Mouse (Mus musculus): Measurements from ENCODE around the gene AI597479. TPM values are rescaled to one million over a fixed set of nuclear protein-coding genes. Genes with fewer than 3 reads are reported as not detected.

The AI597479 gene
- polyA plus RNA-seq, 1 experiment = 10.5 TPM

- Histone ChIP-seq H3K4me1 (ENCODE audit: control insufficient read depth, insufficient read depth, insufficient read length, low read length) (no peaks in the 10 kb centered on the region), H3K27ac (replicated peaks; ENCODE audit: low read depth, low read length) (no peak overlapping the region), H3K4me3 (ENCODE audit: insufficient read depth, low read depth, low read length) (no peak overlapping the region)
Measured at GRCm38 (mm10) chr1:43139587-43140266, 41.2 kb downstream of the AI597479 start.

- Histone ChIP-seq H3K27ac (replicated peaks; ENCODE audit: low read depth, low read length) (no peak overlapping the region), H3K4me1 (ENCODE audit: control insufficient read depth, insufficient read depth, insufficient read length, low read length) (no peaks in the 10 kb centered on the region), H3K4me3 (ENCODE audit: insufficient read depth, low read depth, low read length) (no peak overlapping the region)
Measured at GRCm38 (mm10) chr1:43141555-43141961, 43.0 kb downstream of the AI597479 start.

GRCm38 (mm10) chr1:43142849-43143248 lies 44.3 kb downstream of the AI597479 start:
- H3K4me3 ChIP-seq (ENCODE audit: insufficient read depth, low read depth, low read length) = no peak overlapping the region
- no peak overlapping the region for H3K27ac ChIP-seq (replicated peaks; ENCODE audit: low read depth, low read length)
- no peaks in the 10 kb centered on the region for H3K4me1 ChIP-seq (ENCODE audit: control insufficient read depth, insufficient read depth, insufficient read length, low read length)

GRCm38 (mm10) chr1:43143284-43143683 lies 44.8 kb downstream of the AI597479 start:
- Histone ChIP-seq H3K4me1 (ENCODE audit: control insufficient read depth, insufficient read depth, insufficient read length, low read length) (no peaks in the 10 kb centered on the region), H3K27ac (replicated peaks; ENCODE audit: low read depth, low read length) (no peak overlapping the region), H3K4me3 (ENCODE audit: insufficient read depth, low read depth, low read length) (no peak overlapping the region)

- no peak overlapping the region for H3K27ac ChIP-seq (replicated peaks; ENCODE audit: low read depth, low read length)
- H3K4me3 ChIP-seq (ENCODE audit: insufficient read depth, low read depth, low read length) = no peak overlapping the region
- H3K4me1 ChIP-seq (ENCODE audit: control insufficient read depth, insufficient read depth, insufficient read length, low read length) = no peaks in the 10 kb centered on the region
Measured at GRCm38 (mm10) chr1:43143791-43144190, 45.3 kb downstream of the AI597479 start.

GRCm38 (mm10) chr1:43144338-43144906 lies 45.9 kb downstream of the AI597479 start:
- Histone ChIP-seq H3K27ac (replicated peaks; ENCODE audit: low read depth, low read length) (no peak overlapping the region), H3K4me1 (ENCODE audit: control insufficient read depth, insufficient read depth, insufficient read length, low read length) (no peaks in the 10 kb centered on the region), H3K4me3 (ENCODE audit: insufficient read depth, low read depth, low read length) (no peak overlapping the region)

- Histone ChIP-seq H3K4me1 (ENCODE audit: control insufficient read depth, insufficient read depth, insufficient read length, low read length) (no peaks in the 10 kb centered on the region), H3K27ac (replicated peaks; ENCODE audit: low read depth, low read length) (no peak overlapping the region)
Measured at GRCm38 (mm10) chr1:43145388-43145787, 46.9 kb downstream of the AI597479 start.

GRCm38 (mm10) chr1:43147474-43147873 lies 49.0 kb downstream of the AI597479 start:
- Histone ChIP-seq H3K27ac (replicated peaks; ENCODE audit: low read depth, low read length) (no peak overlapping the region), H3K4me1 (ENCODE audit: control insufficient read depth, insufficient read depth, insufficient read length, low read length) (no peaks in the 10 kb centered on the region), H3K4me3 (ENCODE audit: insufficient read depth, low read depth, low read length) (no peak overlapping the region)

More at GRCm38 (mm10) chr1:43145388-43145787, 46.9 kb downstream of the AI597479 start:
- H3K4me3 ChIP-seq (ENCODE audit: insufficient read depth, low read depth, low read length) = no peak overlapping the region

GRCm38 (mm10) chr1:43150225-43150624 lies 51.7 kb downstream of the AI597479 start:
- Histone ChIP-seq H3K4me3 (ENCODE audit: insufficient read depth, low read depth, low read length) (no peak overlapping the region), H3K27ac (replicated peaks; ENCODE audit: low read depth, low read length) (no peak overlapping the region), H3K4me1 (ENCODE audit: control insufficient read depth, insufficient read depth, insufficient read length, low read length) (no peaks in the 10 kb centered on the region)

GRCm38 (mm10) chr1:43152626-43153025 lies 54.1 kb downstream of the AI597479 start:
- no peak overlapping the region for H3K27ac ChIP-seq (replicated peaks; ENCODE audit: low read depth, low read length)
- H3K4me1 ChIP-seq (ENCODE audit: control insufficient read depth, insufficient read depth, insufficient read length, low read length) = no peaks in the 10 kb centered on the region
- no peak overlapping the region for H3K4me3 ChIP-seq (ENCODE audit: insufficient read depth, low read depth, low read length)

GRCm38 (mm10) chr1:43153538-43153937 lies 55.0 kb downstream of the AI597479 start:
- no peaks in the 10 kb centered on the region for H3K4me1 ChIP-seq (ENCODE audit: control insufficient read depth, insufficient read depth, insufficient read length, low read length)
- no peak overlapping the region for H3K27ac ChIP-seq (replicated peaks; ENCODE audit: low read depth, low read length)
- no peak overlapping the region for H3K4me3 ChIP-seq (ENCODE audit: insufficient read depth, low read depth, low read length)

- no peak overlapping the region for H3K27ac ChIP-seq (replicated peaks; ENCODE audit: low read depth, low read length)
- H3K4me1 ChIP-seq (ENCODE audit: control insufficient read depth, insufficient read depth, insufficient read length, low read length) = no peaks in the 10 kb centered on the region
Measured at GRCm38 (mm10) chr1:43154491-43154890, 56.0 kb downstream of the AI597479 start.

GRCm38 (mm10) chr1:43157907-43158306 lies 59.4 kb downstream of the AI597479 start:
- H3K4me1 ChIP-seq (ENCODE audit: control insufficient read depth, insufficient read depth, insufficient read length, low read length) = no peaks in the 10 kb centered on the region

More at GRCm38 (mm10) chr1:43154491-43154890, 56.0 kb downstream of the AI597479 start:
- no peak overlapping the region for H3K4me3 ChIP-seq (ENCODE audit: insufficient read depth, low read depth, low read length)

GRCm38 (mm10) chr1:43159429-43159828 lies 60.9 kb downstream of the AI597479 start:
- no peak overlapping the region for H3K4me3 ChIP-seq (ENCODE audit: insufficient read depth, low read depth, low read length)
- no peaks in the 10 kb centered on the region for H3K4me1 ChIP-seq (ENCODE audit: control insufficient read depth, insufficient read depth, insufficient read length, low read length)
- H3K27ac ChIP-seq (replicated peaks; ENCODE audit: low read depth, low read length) = no peak overlapping the region

More at GRCm38 (mm10) chr1:43157907-43158306, 59.4 kb downstream of the AI597479 start:
- H3K27ac ChIP-seq (replicated peaks; ENCODE audit: low read depth, low read length) = no peak overlapping the region
- H3K4me3 ChIP-seq (ENCODE audit: insufficient read depth, low read depth, low read length) = no peak overlapping the region

GRCm38 (mm10) chr1:43162394-43162793 lies 63.9 kb downstream of the AI597479 start:
- Histone ChIP-seq H3K4me3 (ENCODE audit: insufficient read depth, low read depth, low read length) (no peak overlapping the region), H3K4me1 (ENCODE audit: control insufficient read depth, insufficient read depth, insufficient read length, low read length) (no peaks in the 10 kb centered on the region), H3K27ac (replicated peaks; ENCODE audit: low read depth, low read length) (no peak overlapping the region)

GRCm38 (mm10) chr1:43163084-43163466 lies 64.6 kb downstream of the AI597479 start:
- Histone ChIP-seq H3K4me3 (ENCODE audit: insufficient read depth, low read depth, low read length) (peak overlapping the region; percentile 59; the same call in 1 of the 2 replicates), H3K4me1 (ENCODE audit: control insufficient read depth, insufficient read depth, insufficient read length, low read length) (no peaks in the 10 kb centered on the region), H3K27ac (replicated peaks; ENCODE audit: low read depth, low read length) (no peak overlapping the region)

Measured in brown adipose tissue, adult 24 weeks (tissue).